Mouse (Mus musculus) hindbrain, embryonic 13.5 days (tissue): ENCODE data around the gene Fcgr1. TPM values are rescaled to one million over a fixed set of nuclear protein-coding genes. Genes with fewer than 3 reads are reported as not detected.
"Not testable (repeated sequence)": the region's sequence is repeated elsewhere in the genome, so short reads cannot be mapped to it uniquely, and the experiment has no call there.

Experiments used
- ATAC-seq: fragments of 200-750 bp; cut with Nextera tagmentation; 2 replicates; pipeline ENCODE4 v1.8.0; 2017; ENCODE audit warnings: moderate TSS enrichment; ENCODE audit not compliant: low FRiP score
- H3K27ac ChIP-seq: fragments of 300-500 bp; sonication (generic); 2 replicates; pipeline ENCODE4 v1.5.1; 2015; ENCODE audit warnings: inconsistent platforms, mild to moderate bottlenecking, moderate library complexity
- H3K27me3 ChIP-seq: fragments of 300-500 bp; sonication (generic); 2 replicates; pipeline ENCODE4 v1.6.1; 2015; ENCODE audit warnings: mild to moderate bottlenecking, inconsistent platforms
- H3K36me3 ChIP-seq: fragments of 300-500 bp; sonication (generic); 2 replicates; pipeline ENCODE4 v1.6.1; 2015; ENCODE audit warnings: mild to moderate bottlenecking, inconsistent platforms
- H3K4me1 ChIP-seq: fragments of 300-500 bp; sonication (generic); replicated peaks from 2 replicates; pipeline ENCODE4 v1.6.1; 2015; ENCODE audit warnings: inconsistent platforms
- H3K4me2 ChIP-seq: fragments of 300-500 bp; sonication (generic); 2 replicates; pipeline ENCODE4 v1.6.1; 2015; ENCODE audit warnings: inconsistent platforms, mild to moderate bottlenecking, moderate library complexity
- H3K4me3 ChIP-seq: fragments of 300-500 bp; sonication (generic); 2 replicates; pipeline ENCODE4 v1.5.1; 2015; ENCODE audit warnings: mild to moderate bottlenecking, inconsistent platforms
- H3K9ac ChIP-seq: fragments of 300-500 bp; sonication (generic); 2 replicates; pipeline ENCODE4 v1.6.1; 2015; ENCODE audit warnings: mild to moderate bottlenecking, inconsistent platforms
- H3K9me3 ChIP-seq: fragments of 300-500 bp; sonication (generic); 2 replicates; pipeline ENCODE4 v1.6.1; 2016; ENCODE audit warnings: inconsistent platforms
- WGBS: fragments of 180-500 bp; shearing (Covaris S2); methylation state at CpG from one replicate; pipeline ENCODE4 v1.1.7; 2015; 5-methylcytosine and 5-hydroxymethylcytosine counted together
- microRNA-seq: library from miRNA; unstranded; fragments of <30 nt; microRNA quantifications from one replicate; pipeline ENCODE4, GENCODE M21; 2016
- polyA plus RNA-seq: library from polyadenylated mRNA; unstranded; fragments of >200 nt; fragmentation: Nextera tagmentation; extraction: Ambion mirVana; gene quantifications from 2 replicates; pipeline ENCODE4 v1.2.1, GENCODE M21; 2015

The Fcgr1 gene
- polyA plus RNA-seq, 1 experiment from 2014 or later, result 1.5 TPM

DNA sequence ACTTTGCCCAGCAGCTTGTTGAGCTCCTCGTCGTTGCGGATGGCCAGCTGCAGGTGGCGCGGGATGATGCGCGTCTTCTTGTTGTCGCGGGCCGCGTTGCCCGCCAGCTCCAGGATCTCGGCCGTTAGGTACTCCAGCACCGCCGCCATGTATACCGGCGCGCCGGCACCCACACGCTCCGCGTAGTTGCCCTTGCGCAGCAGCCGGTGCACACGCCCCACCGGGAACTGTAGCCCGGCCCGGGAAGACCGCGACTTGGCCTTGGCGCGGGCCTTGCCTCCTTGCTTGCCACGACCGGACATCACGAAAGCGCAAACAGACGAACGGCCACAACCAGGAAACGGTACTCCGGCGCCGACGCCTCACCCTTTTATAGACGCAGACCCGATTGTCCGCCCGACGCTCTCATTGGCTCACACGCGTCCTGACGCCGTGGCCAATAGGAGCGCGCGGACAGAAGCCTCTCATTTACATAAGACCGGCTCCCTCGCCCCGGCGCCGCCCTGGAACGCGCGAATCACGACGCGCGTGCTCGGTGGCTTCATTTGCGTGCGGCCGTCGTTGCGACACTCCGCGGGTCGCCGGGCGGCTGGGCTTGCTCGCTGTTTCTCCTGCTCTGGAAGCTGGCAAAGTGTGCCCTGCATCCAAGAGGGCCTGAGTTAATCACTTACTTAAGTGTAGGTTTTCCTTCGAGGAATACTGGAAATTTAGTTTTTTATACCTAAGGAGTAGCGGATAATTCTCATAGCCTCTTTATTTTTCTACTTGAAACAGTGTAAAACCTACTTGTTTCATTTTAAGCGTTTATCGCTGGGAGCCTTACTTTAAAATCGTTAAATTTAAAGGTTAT is 53.6 kb downstream of the Fcgr1 start, which contains the start of gene Hist2h2aa2:
Gene Hist2h2aa2 (minus strand): TSS at position 328 of the 850 bp plus-strand sequence.
- not testable (repeated sequence) for H3K9me3 ChIP-seq, H3K27me3 ChIP-seq
- WGBS, result 3% methylated on average over 38 of the region's 85 CpGs

DNA sequence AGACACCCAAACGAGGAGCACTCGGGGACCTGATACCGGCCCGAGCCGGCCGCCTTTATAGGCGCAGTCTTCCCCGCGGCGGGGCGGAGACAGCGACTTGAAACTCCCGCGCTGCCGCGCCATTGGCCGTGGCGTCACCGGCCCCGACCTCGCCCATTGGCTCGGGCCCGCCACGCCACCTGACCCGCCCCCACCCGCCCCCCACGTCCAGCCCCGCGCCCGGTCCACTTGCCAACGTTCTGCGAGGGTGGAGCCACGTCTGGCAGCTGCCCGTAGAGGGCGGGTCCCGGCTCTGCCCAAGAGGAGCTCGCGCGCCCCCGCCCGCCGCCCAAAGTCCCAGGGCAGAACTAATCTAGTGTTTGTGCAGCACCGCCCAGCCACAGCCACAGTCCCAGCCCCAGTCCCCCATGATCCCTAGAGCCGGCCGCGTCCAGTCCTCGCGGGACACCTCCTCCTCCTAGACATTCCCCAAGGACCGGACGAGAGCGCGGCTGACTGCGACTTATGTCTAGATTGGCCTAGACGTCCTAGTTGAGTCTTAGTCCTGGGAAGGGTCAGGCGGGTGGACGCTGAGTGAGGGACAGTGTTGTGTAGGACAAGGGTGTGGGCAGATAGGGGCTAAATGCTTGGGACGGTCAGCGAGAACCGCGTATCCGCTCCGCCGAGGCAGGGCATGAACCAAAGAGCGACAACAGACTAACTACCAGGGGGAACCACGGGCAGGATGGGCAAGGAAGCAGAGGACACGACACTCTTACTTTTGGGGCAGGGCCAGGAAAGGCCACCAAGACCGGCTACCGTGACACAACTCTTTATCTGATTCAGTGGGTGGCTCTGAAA is 54.6 kb downstream of the Fcgr1 start, which contains the start of gene Hist2h3c2:
Gene Hist2h3c2 (minus strand): TSS at position 174 of the 840 bp plus-strand sequence.
- peaks cover 28% of the 10 kb centered on the region for H3K4me1 ChIP-seq
- peak within 1 kb of the TSS; percentile 49 for H3K4me2 ChIP-seq
- peak within 1 kb of the TSS; percentile 37 for H3K4me3 ChIP-seq
- 0% methylated on average over 19 of the region's 68 CpGs for WGBS
- not testable (repeated sequence) for H3K9me3 ChIP-seq, H3K36me3 ChIP-seq, H3K27me3 ChIP-seq
- ATAC-seq, result peak; percentile 88
- peak within 1 kb of the TSS; percentile 53 for H3K9ac ChIP-seq
- H3K27ac ChIP-seq, result peak within 1 kb of the TSS; percentile 80

More for the DNA sequence above, 53.6 kb downstream of the Fcgr1 start, which contains the start of gene Hist2h2aa2:
- peak; percentile 86 for ATAC-seq
- Histone ChIP-seq H3K4me2 (peak within 1 kb of the TSS; percentile 49), H3K4me3 (peak within 1 kb of the TSS; percentile 37), H3K27ac (peak within 1 kb of the TSS; percentile 80), H3K4me1 (peaks cover 34% of the 10 kb centered on the region), H3K9ac (peak within 1 kb of the TSS; percentile 65)
- H3K36me3 ChIP-seq, result not testable (repeated sequence)

DNA sequence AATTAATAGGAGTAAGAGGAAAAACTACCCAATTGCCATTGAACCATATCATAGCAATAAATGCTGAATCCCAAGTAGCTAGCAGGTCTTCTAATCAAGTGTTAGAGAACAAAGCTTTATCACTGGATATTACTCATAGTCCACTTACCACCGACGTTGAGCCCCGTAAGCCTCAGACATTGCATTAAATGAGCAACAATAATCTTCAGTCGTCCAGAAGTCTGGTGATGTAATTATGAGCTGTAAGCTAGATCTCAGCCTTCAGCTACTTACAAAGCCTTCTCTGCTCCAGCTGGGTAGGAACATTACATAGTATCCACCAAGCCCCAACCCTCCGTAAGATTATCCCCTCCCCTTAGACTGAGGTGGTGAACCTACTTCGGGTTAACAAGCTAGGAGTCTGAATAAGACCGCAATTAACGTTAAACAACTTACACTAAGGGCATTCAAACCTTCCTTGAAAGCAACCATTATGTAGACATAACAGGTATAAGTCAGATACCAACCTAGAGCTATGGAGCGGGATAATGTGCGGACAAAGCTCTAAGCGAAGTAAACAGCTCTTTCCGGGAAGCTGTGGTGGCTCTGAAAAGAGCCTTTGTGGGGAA is 55.8 kb downstream of the Fcgr1 start:
- Histone ChIP-seq H3K36me3 (no peaks in the 10 kb centered on the region), H3K4me3 (peak overlapping the region; percentile 36), H3K9ac (peak overlapping the region; percentile 53), H3K27me3 (no peaks in the 10 kb centered on the region), H3K4me1 (peaks cover 22% of the 10 kb centered on the region), H3K9me3 (no peaks in the 10 kb centered on the region), H3K27ac (no peak overlapping the region), H3K4me2 (peak overlapping the region; percentile 45)
- no peak for ATAC-seq
- under 1% methylated on average over 12 of the region's 12 CpGs for WGBS

DNA sequence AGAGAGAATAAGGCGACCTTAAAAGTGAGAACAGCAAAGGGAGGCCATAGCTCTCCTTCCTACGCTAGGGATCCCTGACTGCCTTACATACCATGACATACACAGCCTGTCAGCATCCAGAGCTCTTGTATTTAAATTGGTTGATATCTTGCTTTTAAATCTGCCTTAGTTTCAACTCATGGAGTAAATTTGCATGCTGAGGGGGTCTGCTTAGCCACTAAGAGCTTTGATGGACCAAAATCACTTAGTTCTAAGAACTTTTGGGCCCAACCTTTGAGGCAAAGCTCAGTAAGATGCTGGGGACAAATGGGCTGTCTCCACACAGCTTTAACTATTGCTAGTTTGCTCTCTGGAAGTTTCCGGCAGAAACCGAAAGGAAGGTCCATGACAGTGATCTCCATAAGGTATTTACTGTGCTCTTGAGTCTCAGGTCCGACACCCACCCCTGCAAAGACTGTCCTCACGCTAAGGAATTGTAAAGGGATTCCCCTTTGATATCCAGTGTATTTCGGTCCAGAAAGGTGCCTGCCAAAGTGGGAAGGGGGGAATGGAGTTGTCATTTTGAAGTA is 56.4 kb downstream of the Fcgr1 start:
- Histone ChIP-seq H3K4me2 (peak overlapping the region; percentile 45), H3K27me3 (no peaks in the 10 kb centered on the region), H3K4me3 (peak overlapping the region; percentile 36), H3K27ac (no peak overlapping the region), H3K9me3 (no peaks in the 10 kb centered on the region), H3K9ac (peak overlapping the region; percentile 53), H3K4me1 (peaks cover 22% of the 10 kb centered on the region), H3K36me3 (no peaks in the 10 kb centered on the region)
- no peak for ATAC-seq
- WGBS, result 26% methylated on average over 7 of the region's 7 CpGs

DNA sequence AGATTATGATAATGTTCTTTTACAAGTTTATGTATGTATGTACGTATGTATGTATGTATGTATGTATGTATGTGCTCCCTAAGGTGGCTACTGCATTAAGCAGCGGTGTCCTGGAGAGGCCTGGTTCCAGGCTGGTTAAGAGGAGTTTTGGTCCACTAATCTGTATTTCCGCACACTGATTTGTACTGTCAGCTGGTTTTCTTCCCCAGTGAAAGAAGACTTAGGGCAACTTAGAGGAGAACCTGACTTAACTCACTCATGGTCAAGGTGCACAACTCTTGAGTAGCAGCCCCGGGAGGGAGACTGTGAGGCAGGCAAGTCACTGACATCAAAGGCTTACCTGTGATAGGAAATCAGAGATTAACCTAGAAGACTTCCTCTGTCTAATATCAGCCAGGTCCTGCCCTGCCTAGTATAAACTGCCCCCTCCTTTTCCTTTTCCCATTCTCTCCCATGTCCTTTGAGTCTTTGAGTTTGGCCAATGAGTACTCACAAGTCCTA is 56.9 kb downstream of the Fcgr1 start:
- H3K4me1 ChIP-seq, result peaks cover 22% of the 10 kb centered on the region
- no peaks in the 10 kb centered on the region for H3K36me3 ChIP-seq
- no peaks in the 10 kb centered on the region for H3K27me3 ChIP-seq
- ATAC-seq, result no peak
- 82% methylated on average over 4 of the region's 4 CpGs for WGBS
- H3K9ac ChIP-seq, result peak overlapping the region; percentile 53; the same call in 1 of the 2 replicates
- H3K27ac ChIP-seq, result no peak overlapping the region
- no peaks in the 10 kb centered on the region for H3K9me3 ChIP-seq
- peak overlapping the region; percentile 45 for H3K4me2 ChIP-seq
- H3K4me3 ChIP-seq, result 0 out of 2 replicates have a peak overlapping the region, but pooled peaks have one; percentile 36

DNA sequence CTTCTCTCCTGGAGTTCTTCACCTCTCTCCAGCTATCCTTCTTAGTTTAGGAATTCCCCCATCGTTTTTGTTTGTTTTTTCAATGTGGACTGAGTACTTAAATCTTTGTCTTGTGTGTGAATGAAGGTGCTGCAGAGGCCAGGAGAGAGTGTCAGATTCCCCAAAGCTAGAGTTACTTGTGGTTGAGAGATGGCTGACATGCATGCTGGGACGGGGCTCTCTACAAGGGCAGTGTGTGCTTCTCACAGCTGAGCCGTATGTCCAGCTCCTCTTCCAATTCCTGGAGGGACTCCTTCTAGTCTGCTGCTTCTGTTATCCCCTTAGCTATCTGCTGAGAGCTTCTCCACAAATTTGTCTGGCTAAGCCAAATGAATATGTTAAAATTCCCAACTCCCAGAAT is 57.9 kb downstream of the Fcgr1 start:
- no peaks in the 10 kb centered on the region for H3K36me3 ChIP-seq
- no peak overlapping the region for H3K9ac ChIP-seq
- no peak overlapping the region for H3K27ac ChIP-seq
- no peak overlapping the region for H3K4me2 ChIP-seq
- H3K27me3 ChIP-seq, result no peaks in the 10 kb centered on the region
- no peaks in the 10 kb centered on the region for H3K9me3 ChIP-seq
- ATAC-seq, result no peak
- no peak overlapping the region for H3K4me3 ChIP-seq
- 72% methylated on average over 3 of the region's 3 CpGs for WGBS
- peaks cover 19% of the 10 kb centered on the region for H3K4me1 ChIP-seq

DNA sequence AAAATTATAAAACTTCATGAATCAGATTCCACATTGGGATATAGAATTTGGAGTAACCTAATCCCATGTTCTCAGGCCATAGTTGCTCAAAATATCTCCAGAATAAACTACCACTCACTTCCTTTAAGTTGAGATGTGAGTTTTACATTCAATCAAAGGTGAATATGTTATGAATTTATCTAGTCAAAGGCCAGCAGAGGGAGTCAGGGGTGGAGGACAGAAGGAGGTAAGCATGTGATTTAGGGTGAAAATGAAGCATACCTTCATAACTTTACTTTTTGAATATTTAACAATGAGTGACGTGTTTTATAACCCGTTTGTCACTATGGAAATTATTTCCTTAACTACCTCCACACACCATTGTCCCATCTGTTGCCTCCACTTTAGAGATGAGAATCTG is 58.9 kb downstream of the Fcgr1 start:
- Histone ChIP-seq H3K27me3 (no peaks in the 10 kb centered on the region), H3K4me2 (no peak overlapping the region), H3K36me3 (no peaks in the 10 kb centered on the region), H3K4me3 (no peak overlapping the region), H3K4me1 (peaks cover 17% of the 10 kb centered on the region), H3K9ac (no peak overlapping the region), H3K9me3 (no peaks in the 10 kb centered on the region), H3K27ac (no peak overlapping the region)
- WGBS, result 94% methylated on average over 2 of the region's 2 CpGs
- ATAC-seq, result no peak

Small RNAs within 50 kb of the gene (microRNA-seq; reads per million reads assigned to microRNA genes)
- gene Gm47311 (not detected), gene Gm47313 (not detected)

Other genes with a start within 250 kb of the Fcgr1 start
- gene Vps45, start 235.5 kb downstream of the Fcgr1 start, polyA plus RNA-seq, result 62.9 and 64.0 TPM in 2 replicates
- gene Otud7b, start 189.4 kb downstream of the Fcgr1 start, polyA plus RNA-seq, result 11.0 and 13.6 TPM in 2 replicates
- 11.5 and 12.8 TPM in 2 replicates for gene Mtmr11, start 132.0 kb downstream of the Fcgr1 start, polyA plus RNA-seq
- 149 and 151 TPM in 2 replicates for gene Sf3b4, start 121.6 kb downstream of the Fcgr1 start, polyA plus RNA-seq
- gene Sv2a, start 112.8 kb downstream of the Fcgr1 start, polyA plus RNA-seq, result 84.0 and 88.7 TPM in 2 replicates
- 64.0 and 65.6 TPM in 2 replicates for gene Bola1, start 74.3 kb downstream of the Fcgr1 start, polyA plus RNA-seq
- gene Hist2h2ab, start 74.1 kb downstream of the Fcgr1 start, polyA plus RNA-seq, result 1.0 TPM in 1 of 2 replicates, not detected in the other
- 3.1 and 3.6 TPM in 2 replicates for gene Hist2h2ac, start 73.1 kb downstream of the Fcgr1 start, polyA plus RNA-seq
- gene Hist2h2be, start 72.8 kb downstream of the Fcgr1 start, polyA plus RNA-seq, result 4.3 TPM in 2 replicates
- 4.1 and 5.3 TPM in 2 replicates for gene Hist2h3c2, start 54.8 kb downstream of the Fcgr1 start, polyA plus RNA-seq
- gene Hist2h2aa2, start 53.7 kb downstream of the Fcgr1 start, polyA plus RNA-seq, result 64.9 and 67.2 TPM in 2 replicates
- 15.6 and 29.2 TPM in 2 replicates for gene Hist2h2aa1, start 48.5 kb downstream of the Fcgr1 start, polyA plus RNA-seq
- gene Hist2h3c1, start 47.3 kb downstream of the Fcgr1 start, polyA plus RNA-seq, result 0.62 TPM in 1 of 2 replicates, not detected in the other
- 5.2 and 6.1 TPM in 2 replicates for gene Hist2h4, start 30.7 kb downstream of the Fcgr1 start, polyA plus RNA-seq
- gene Hist2h3b, start 25.3 kb downstream of the Fcgr1 start, polyA plus RNA-seq, result 19.6 and 22.4 TPM in 2 replicates
- 2.7 and 3.4 TPM in 2 replicates for gene Hist2h2bb, start 24.2 kb downstream of the Fcgr1 start, polyA plus RNA-seq
- gene BC107364, start 158.3 kb upstream of the Fcgr1 start, polyA plus RNA-seq, result not detected in 2 replicates
- 0.89 and 0.92 TPM in 2 replicates for gene Hfe2, start 231.2 kb upstream of the Fcgr1 start, polyA plus RNA-seq